Mouse (Mus musculus) adrenal gland, postnatal 4 days (tissue): ENCODE data around the gene Ptges2. TPM values are rescaled to one million over a fixed set of nuclear protein-coding genes. Genes with fewer than 3 reads are reported as not detected.

ENCODE experiments used
- DNase-seq, 2 experiments: peaks; one replicate each; pipeline ENCODE4 v3.0.0; 2021 to 2022; ENCODE audit warnings: low spot score in 2 of 2, mixed read lengths in 2 of 2
- total RNA-seq, 2 experiments: library from RNA; stranded (reverse); gene quantifications; 2 replicates each; pipeline ENCODE4 v1.2.3; 2021

Gene Ptges2
- total RNA-seq, 2 experiments from 2014 or later, result 49.2 to 60.7 TPM

GRCm38 (mm10) chr2:32367315-32367714, 28.4 kb upstream of the Ptges2 start:
- DNase-seq, result no peak

GRCm38 (mm10) chr2:32374191-32374590, 21.5 kb upstream of the Ptges2 start:
- DNase-seq, result no peak

- no peak for DNase-seq
These were observed 20.3 kb upstream of the Ptges2 start for GRCm38 (mm10) chr2:32375317-32375940.

GRCm38 (mm10) chr2:32376963-32377362, 18.7 kb upstream of the Ptges2 start:
- no peak for DNase-seq

- no peak for DNase-seq
These were observed 15.6 kb upstream of the Ptges2 start for GRCm38 (mm10) chr2:32380001-32380500.

GRCm38 (mm10) chr2:32381141-32381774, 14.4 kb upstream of the Ptges2 start:
- DNase-seq, result no peak

- DNase-seq, result peak; percentile 87 to 88
These were observed 13.9 kb upstream of the Ptges2 start, which contains the start of gene 1110008P14Rik for GRCm38 (mm10) chr2:32381775-32382223. Gene 1110008P14Rik, minus strand, starts transcription at chr2:32381938.

GRCm38 (mm10) chr2:32382689-32383088, 13.0 kb upstream of the Ptges2 start:
- DNase-seq, result no peak

GRCm38 (mm10) chr2:32387706-32388490, 7.8 kb upstream of the Ptges2 start, which contains the start of gene Lcn2:
Gene Lcn2, minus strand, starts transcription at chr2:32388252.
- no peak for DNase-seq

- DNase-seq, result no peak
These were observed 6.5 kb upstream of the Ptges2 start for GRCm38 (mm10) chr2:32389157-32389556.

- DNase-seq, result no peak
These were observed 4.8 kb upstream of the Ptges2 start for GRCm38 (mm10) chr2:32390871-32391270.

GRCm38 (mm10) chr2:32392063-32392462, 3.6 kb upstream of the Ptges2 start:
- no peak for DNase-seq

GRCm38 (mm10) chr2:32394973-32395372, 723 bp upstream of the Ptges2 start:
- DNase-seq, result no peak

GRCm38 (mm10) chr2:32395946-32396621, 388 bp downstream of the Ptges2 start:
- DNase-seq, result peak; percentile 63 to 74

- no peak for DNase-seq
These were observed 999 bp downstream of the Ptges2 start for GRCm38 (mm10) chr2:32396695-32397094.

GRCm38 (mm10) chr2:32404663-32405062, 9.0 kb downstream of the Ptges2 start:
- DNase-seq, result peak; percentile 89 to 91

- no peak for DNase-seq
These were observed 11.6 kb downstream of the Ptges2 start for GRCm38 (mm10) chr2:32407144-32407824.

GRCm38 (mm10) chr2:32408429-32409424, 13.0 kb downstream of the Ptges2 start:
- DNase-seq, result no peak

- DNase-seq, result no peak
These were observed 15.7 kb downstream of the Ptges2 start for GRCm38 (mm10) chr2:32411407-32411806.
